Mouse (Mus musculus): ENCODE measurements around the gene Vamp5. TPM values are rescaled to one million over a fixed set of nuclear protein-coding genes. Genes with fewer than 3 reads are reported as not detected.

Gene Vamp5
- polyA plus RNA-seq, 1 experiment = 25.8 TPM

- no peak for TF ChIP-seq POLR2A (IDR thresholded peaks at IDR 0.05; ENCODE audit: control insufficient read depth, low read depth, low read length)
- H3K4me3 ChIP-seq (ENCODE audit: control insufficient read depth, low read depth, low read length) = no peak overlapping the region
- no peaks in the 10 kb centered on the region for H3K27me3 ChIP-seq (ENCODE audit: control insufficient read depth, insufficient read depth, low read length)
- peaks cover 7% of the 10 kb centered on the region for H3K4me1 ChIP-seq (ENCODE audit: control insufficient read depth, insufficient read depth, low read length)
- H3K36me3 ChIP-seq (ENCODE audit: control insufficient read depth, insufficient read depth, low read length) = peaks cover 4% of the 10 kb centered on the region
- no peak overlapping the region; the same call in 1 of the 2 replicates for H3K27ac ChIP-seq (ENCODE audit: control insufficient read depth, insufficient read depth, low read depth, low read length)
Measured at GRCm38 (mm10) chr6:72352636-72353405, 27.4 kb downstream of the Vamp5 start.

DNA sequence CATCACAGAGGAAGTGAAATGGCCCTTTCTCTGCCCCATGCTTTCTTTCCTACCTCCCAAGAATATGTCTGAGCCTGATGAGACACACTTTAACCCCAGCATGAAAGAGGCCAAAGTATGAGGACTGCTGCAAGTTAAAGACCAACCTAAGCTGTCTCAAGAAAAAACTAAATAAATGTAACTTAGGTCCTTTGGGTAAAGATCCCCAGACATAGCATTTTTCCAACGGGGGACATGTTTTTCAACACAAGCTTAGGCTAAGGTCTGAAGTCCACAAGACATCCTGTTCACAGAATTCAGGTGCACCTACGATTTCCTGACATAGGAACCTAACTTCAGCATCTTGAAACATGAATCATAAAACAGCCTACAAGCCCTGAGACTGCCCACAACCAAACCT is 30.1 kb downstream of the Vamp5 start:
- Histone ChIP-seq H3K36me3 (ENCODE audit: control insufficient read depth, insufficient read depth, low read length) (peaks cover 4% of the 10 kb centered on the region), H3K4me3 (ENCODE audit: control insufficient read depth, low read depth, low read length) (peak overlapping the region; percentile 74), H3K27ac (ENCODE audit: control insufficient read depth, insufficient read depth, low read depth, low read length) (peak overlapping the region; percentile 72; the same call in 1 of the 2 replicates), H3K27me3 (ENCODE audit: control insufficient read depth, insufficient read depth, low read length) (no peaks in the 10 kb centered on the region), H3K4me1 (ENCODE audit: control insufficient read depth, insufficient read depth, low read length) (peaks cover 4% of the 10 kb centered on the region)
- no peak for TF ChIP-seq CTCF (IDR thresholded peaks at IDR 0.05; ENCODE audit: control insufficient read depth, insufficient read depth, insufficient replicate concordance, low read depth, low read length)

GRCm38 (mm10) chr6:72348411-72348810 is 31.9 kb downstream of the Vamp5 start:
- no peak for TF ChIP-seq POLR2A (IDR thresholded peaks at IDR 0.05; ENCODE audit: control insufficient read depth, low read depth, low read length)
- no peak overlapping the region for H3K27ac ChIP-seq (ENCODE audit: control insufficient read depth, insufficient read depth, low read depth, low read length)
- peaks cover 4% of the 10 kb centered on the region for H3K36me3 ChIP-seq (ENCODE audit: control insufficient read depth, insufficient read depth, low read length)
- H3K4me3 ChIP-seq (ENCODE audit: control insufficient read depth, low read depth, low read length) = peak overlapping the region; percentile 83
- H3K4me1 ChIP-seq (ENCODE audit: control insufficient read depth, insufficient read depth, low read length) = no peaks in the 10 kb centered on the region; the same call in 1 of the 2 replicates
- H3K27me3 ChIP-seq (ENCODE audit: control insufficient read depth, insufficient read depth, low read length) = no peaks in the 10 kb centered on the region

DNA sequence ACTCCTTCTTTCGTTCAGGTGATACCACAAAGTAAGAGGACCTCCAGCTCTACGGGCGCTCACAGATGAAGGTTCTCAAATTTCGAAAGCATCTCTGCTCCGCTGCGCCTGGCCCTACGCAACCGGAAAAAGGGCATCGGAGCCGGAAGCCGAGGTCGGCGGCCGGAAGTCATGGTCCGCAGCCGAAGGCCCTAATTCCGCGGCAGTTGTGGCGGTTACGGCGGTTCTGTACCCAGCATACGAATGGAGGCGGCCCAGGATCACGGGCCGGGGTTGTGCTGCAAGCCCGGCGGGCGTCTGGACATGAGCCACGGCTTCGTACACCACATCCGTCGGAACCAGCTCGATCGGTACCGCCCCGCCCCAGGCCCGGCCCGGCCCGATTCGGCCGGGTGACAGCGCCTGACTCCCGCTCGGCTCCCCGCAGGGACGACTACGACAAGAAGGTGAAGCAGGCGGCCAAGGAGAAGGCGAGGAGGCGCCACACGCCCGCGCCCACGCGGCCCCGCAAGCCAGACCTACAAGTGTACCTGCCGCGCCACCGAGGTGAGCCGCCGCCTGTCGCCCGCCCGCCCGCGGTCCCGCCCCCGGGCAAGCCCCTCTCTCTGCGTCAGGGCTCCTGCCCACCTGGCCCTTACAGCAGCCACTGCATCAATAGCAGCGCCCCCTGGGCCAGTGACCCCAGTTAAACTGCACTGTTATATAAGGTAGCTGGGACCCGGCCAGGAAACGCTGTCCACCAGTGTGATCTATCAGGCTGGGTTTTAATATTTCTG is 32.9 kb downstream of the Vamp5 start, which contains the start of gene 0610030E20Rik:
Gene 0610030E20Rik, plus strand, starts transcription at position 152 of the 776 bp plus-strand sequence.
- Histone ChIP-seq H3K27ac (ENCODE audit: control insufficient read depth, insufficient read depth, low read depth, low read length) (peak within 1 kb of the TSS; percentile 94), H3K4me3 (ENCODE audit: control insufficient read depth, low read depth, low read length) (peak within 1 kb of the TSS; percentile 83), H3K36me3 (ENCODE audit: control insufficient read depth, insufficient read depth, low read length) (peaks cover 4% of the 10 kb centered on the region), H3K4me1 (ENCODE audit: control insufficient read depth, insufficient read depth, low read length) (no peaks in the 10 kb centered on the region; the same call in 1 of the 2 replicates), H3K27me3 (ENCODE audit: control insufficient read depth, insufficient read depth, low read length) (no peaks in the 10 kb centered on the region)
- TF ChIP-seq CTCF (IDR thresholded peaks at IDR 0.05; ENCODE audit: control insufficient read depth, insufficient read depth, insufficient replicate concordance, low read depth, low read length) (no peak), POLR2A (IDR thresholded peaks at IDR 0.05; ENCODE audit: control insufficient read depth, low read depth, low read length) (peak; percentile 78)

GRCm38 (mm10) chr6:72346261-72346660 is 34.0 kb downstream of the Vamp5 start:
- Histone ChIP-seq H3K4me3 (ENCODE audit: control insufficient read depth, low read depth, low read length) (peak overlapping the region; percentile 54), H3K4me1 (ENCODE audit: control insufficient read depth, insufficient read depth, low read length) (no peaks in the 10 kb centered on the region; the same call in 1 of the 2 replicates), H3K27me3 (ENCODE audit: control insufficient read depth, insufficient read depth, low read length) (no peaks in the 10 kb centered on the region), H3K36me3 (ENCODE audit: control insufficient read depth, insufficient read depth, low read length) (peaks cover 4% of the 10 kb centered on the region), H3K27ac (ENCODE audit: control insufficient read depth, insufficient read depth, low read depth, low read length) (no peak overlapping the region)
- TF ChIP-seq POLR2A (IDR thresholded peaks at IDR 0.05; ENCODE audit: control insufficient read depth, low read depth, low read length) (no peak), CTCF (IDR thresholded peaks at IDR 0.05; ENCODE audit: control insufficient read depth, insufficient read depth, insufficient replicate concordance, low read depth, low read length) (no peak)

DNA sequence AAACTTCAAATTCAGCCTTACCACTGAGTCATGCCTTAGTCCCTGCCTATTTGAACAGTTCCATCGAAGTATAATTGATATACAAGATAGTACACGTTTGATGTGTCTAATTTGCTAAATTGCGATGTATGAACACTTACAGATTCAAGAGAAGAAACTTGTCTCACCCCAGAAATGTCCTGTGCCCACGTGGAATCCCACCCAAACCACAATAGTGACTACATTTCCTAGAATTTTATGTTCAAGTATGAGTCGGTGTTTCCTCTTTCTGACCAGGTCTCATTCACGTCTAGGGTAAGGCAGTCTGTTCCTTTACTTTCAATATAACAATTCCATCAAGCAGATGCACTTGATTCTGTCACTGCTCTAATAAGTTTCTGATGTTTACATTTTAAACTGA is 34.6 kb downstream of the Vamp5 start:
- H3K36me3 ChIP-seq (ENCODE audit: control insufficient read depth, insufficient read depth, low read length) = peaks cover under 1% of the 10 kb centered on the region
- H3K4me1 ChIP-seq (ENCODE audit: control insufficient read depth, insufficient read depth, low read length) = no peaks in the 10 kb centered on the region; the same call in 1 of the 2 replicates
- H3K27me3 ChIP-seq (ENCODE audit: control insufficient read depth, insufficient read depth, low read length) = no peaks in the 10 kb centered on the region
- H3K27ac ChIP-seq (ENCODE audit: control insufficient read depth, insufficient read depth, low read depth, low read length) = no peak overlapping the region; the same call in 1 of the 2 replicates
- H3K4me3 ChIP-seq (ENCODE audit: control insufficient read depth, low read depth, low read length) = peak overlapping the region; percentile 58; the same call in 1 of the 2 replicates
- TF ChIP-seq POLR2A (IDR thresholded peaks at IDR 0.05; ENCODE audit: control insufficient read depth, low read depth, low read length) (no peak), CTCF (IDR thresholded peaks at IDR 0.05; ENCODE audit: control insufficient read depth, insufficient read depth, insufficient replicate concordance, low read depth, low read length) (no peak)

- Histone ChIP-seq H3K27me3 (ENCODE audit: control insufficient read depth, insufficient read depth, low read length) (no peaks in the 10 kb centered on the region), H3K4me1 (ENCODE audit: control insufficient read depth, insufficient read depth, low read length) (no peaks in the 10 kb centered on the region; the same call in 1 of the 2 replicates), H3K36me3 (ENCODE audit: control insufficient read depth, insufficient read depth, low read length) (no peaks in the 10 kb centered on the region; the same call in none of the 2 replicates), H3K27ac (ENCODE audit: control insufficient read depth, insufficient read depth, low read depth, low read length) (peak within 1 kb of the TSS; percentile 95), H3K4me3 (ENCODE audit: control insufficient read depth, low read depth, low read length) (peak within 1 kb of the TSS; percentile 96)
- peak; percentile 86 for TF ChIP-seq POLR2A (IDR thresholded peaks at IDR 0.05; ENCODE audit: control insufficient read depth, low read depth, low read length)
- no peak for TF ChIP-seq CTCF (IDR thresholded peaks at IDR 0.05; ENCODE audit: control insufficient read depth, insufficient read depth, insufficient replicate concordance, low read depth, low read length)
Measured at GRCm38 (mm10) chr6:72345074-72345567, 35.1 kb downstream of the Vamp5 start, which contains the start of gene Usp39. Gene Usp39, minus strand, starts transcription at chr6:72345184.
